Mouse (Mus musculus): ENCODE results near the gene Gm38100.

Gene Gm38100

GRCm38 (mm10) chr1:175967004-175967745 is 47.0 kb downstream of the Gm38100 start:
- DNase-seq (ENCODE audit: low read depth): no peak

DNA sequence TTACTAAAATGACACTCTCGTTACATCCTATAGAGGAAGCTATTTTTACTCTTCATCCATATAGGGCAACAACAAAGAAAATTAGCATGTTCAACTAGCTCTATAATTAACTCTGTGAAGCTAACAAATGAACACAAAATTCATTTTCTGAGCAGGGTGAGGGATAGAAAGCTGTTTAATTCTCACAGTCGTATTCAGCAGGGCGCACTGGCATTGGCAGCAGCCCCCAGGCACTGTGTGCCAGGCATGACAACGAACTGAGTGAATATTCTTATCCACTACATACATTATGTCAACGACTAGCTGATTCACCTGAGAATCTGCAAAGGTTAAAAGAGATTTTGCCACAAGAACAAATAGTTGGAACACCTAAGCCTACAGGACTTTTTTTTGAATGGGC is 50.6 kb downstream of the Gm38100 start:
- no peak for DNase-seq (ENCODE audit: low read depth)

All from induced T-regulatory cell, adult 2 months (primary cell).